25 mouse cellular contexts compared by ENCODE assay signal in the genomic region with DNA sequence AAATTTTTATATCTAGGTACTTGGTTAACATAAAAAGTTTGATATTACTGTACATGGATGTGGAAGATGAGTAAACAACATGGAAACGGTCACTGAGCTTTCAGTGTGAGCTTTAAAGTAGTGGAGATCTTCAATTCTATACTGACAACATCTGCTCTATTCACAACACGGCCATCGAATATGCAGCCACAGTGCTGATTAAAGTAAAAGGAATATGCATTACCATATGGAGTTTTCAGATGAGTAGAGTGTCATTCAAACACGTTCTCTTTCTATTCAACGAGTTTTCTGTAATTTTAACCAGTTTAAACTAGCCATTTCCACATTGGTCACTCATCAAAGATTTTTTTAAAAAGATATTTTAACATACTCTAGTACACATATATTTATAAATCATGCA. TPM values are rescaled to one million over a fixed set of nuclear protein-coding genes. Genes with fewer than 3 reads are reported as not detected.
A peak's percentile ranks its signal among the peaks of the same experiment; 100 is the strongest.
DNase-seq lines count a peak whose midpoint lies in the region; ATAC-seq and TF ChIP-seq lines count a peak whose summit lies in the region.
"Had no signal": no experiment of that assay in that cellular context is flagged by ENCODE, and none has a peak within 500 bp of the region (broad histone marks: within the 10 kb centered on the region; RNA-seq: fewer than 3 reads in every experiment).

No protein-coding gene starts in this region.

- peak; percentile 58 for DNase-seq in forebrain, embryonic 14.5 days (ENCODE audit: low spot score)
- DNase-seq in forebrain, embryonic 11.5 days (ENCODE audit: low spot score), result no peak
- DNase-seq in layer of hippocampus, adult 2 months (ENCODE audit: low spot score in 2 of 2), result no peak
- DNase-seq in layer of hippocampus, adult 11-12 months (ENCODE audit: low spot score), result no peak
- DNase-seq: adrenal gland, adult 8-10 months; adrenal gland, postnatal 14 days; adrenal gland, postnatal 36 days; B cell, adult 2 months; cerebellum, adult 11 months; cerebellum, adult 18-20 months; cerebellum, adult 8-10 months; cerebellum, adult 9-11 months; cerebellum, postnatal 14 days; cerebellum, postnatal 36 days; embryo, embryonic 11 days had no signal

- H3K4me2 ChIP-seq in forebrain, embryonic 14.5 days (ENCODE audit: low read length), result no peak overlapping the region
- no peak overlapping the region for H3K4me2 ChIP-seq in forebrain, embryonic 11.5 days (ENCODE audit: low read depth, low read length, severe bottlenecking)
- no peak overlapping the region for H3K4me2 ChIP-seq in forebrain, embryonic 16.5 days (ENCODE audit: low read length)
- no peak overlapping the region for H3K4me2 ChIP-seq in forebrain, embryonic 13.5 days
- H3K4me2 ChIP-seq: embryonic facial prominence, embryonic 13.5 days; embryonic facial prominence, embryonic 15.5 days had no signal

- H3K9ac ChIP-seq in forebrain, embryonic 14.5 days (ENCODE audit: low read length), result no peak overlapping the region
- H3K9ac ChIP-seq in forebrain, embryonic 11.5 days (ENCODE audit: low read length), result no peak overlapping the region
- H3K9ac ChIP-seq in forebrain, embryonic 16.5 days (replicated peaks; ENCODE audit: low read depth, low read length), result no peak overlapping the region
- no peak overlapping the region for H3K9ac ChIP-seq in forebrain, embryonic 13.5 days
- H3K9ac ChIP-seq: embryonic facial prominence, embryonic 13.5 days; embryonic facial prominence, embryonic 15.5 days had no signal

- no peaks in the 10 kb centered on the region for H3K9me3 ChIP-seq in forebrain, embryonic 14.5 days (replicated peaks; ENCODE audit: control insufficient read depth, low read length)
- H3K9me3 ChIP-seq in forebrain, embryonic 11.5 days (ENCODE audit: control insufficient read depth, low read length), result no peaks in the 10 kb centered on the region
- no peaks in the 10 kb centered on the region for H3K9me3 ChIP-seq in forebrain, embryonic 16.5 days (ENCODE audit: control insufficient read depth, low read length)
- no peaks in the 10 kb centered on the region for H3K9me3 ChIP-seq in forebrain, embryonic 13.5 days (replicated peaks)
- H3K9me3 ChIP-seq: embryonic facial prominence, embryonic 13.5 days; embryonic facial prominence, embryonic 15.5 days; G1E had no signal

- H3K27me3 ChIP-seq in forebrain, embryonic 14.5 days (replicated peaks; ENCODE audit: control insufficient read depth, insufficient read depth, low read length), result no peaks in the 10 kb centered on the region
- no peaks in the 10 kb centered on the region for H3K27me3 ChIP-seq in forebrain, embryonic 11.5 days (ENCODE audit: control insufficient read depth, insufficient read depth, low read length)
- no peaks in the 10 kb centered on the region for H3K27me3 ChIP-seq in forebrain, embryonic 16.5 days (replicated peaks; ENCODE audit: control insufficient read depth, insufficient read depth, low read length)
- H3K27me3 ChIP-seq in forebrain, embryonic 13.5 days, result no peaks in the 10 kb centered on the region
- H3K27me3 ChIP-seq: CH12.LX; embryonic facial prominence, embryonic 13.5 days; embryonic facial prominence, embryonic 15.5 days; Patski had no signal

- H3K4me3 ChIP-seq in forebrain, embryonic 14.5 days (ENCODE audit: low read depth, low read length), result no peak overlapping the region
- no peak overlapping the region for H3K4me3 ChIP-seq in forebrain, embryonic 11.5 days (ENCODE audit: low read depth, low read length)
- H3K4me3 ChIP-seq in forebrain, embryonic 16.5 days (replicated peaks; ENCODE audit: low read length), result no peak overlapping the region
- no peak overlapping the region for H3K4me3 ChIP-seq in forebrain, embryonic 13.5 days
- H3K4me3 ChIP-seq in layer of hippocampus, adult 2 months, result no peak overlapping the region
- H3K4me3 ChIP-seq: embryonic facial prominence, embryonic 13.5 days; embryonic facial prominence, embryonic 15.5 days; erythroblast, embryonic 14.5 days had no signal

- WGBS in forebrain, embryonic 14.5 days, result 40% methylated on average over 5 of the region's 5 CpGs
- WGBS in forebrain, embryonic 11.5 days, result 74% methylated on average over 5 of the region's 5 CpGs
- WGBS in forebrain, embryonic 16.5 days, result 31% methylated on average over 5 of the region's 5 CpGs
- WGBS in forebrain, embryonic 13.5 days, result 43% methylated on average over 5 of the region's 5 CpGs

- no peak for TF ChIP-seq CTCF in layer of hippocampus, adult 2 months (conservative IDR thresholded peaks at IDR 0.05)

- H3K27ac ChIP-seq in forebrain, embryonic 14.5 days (ENCODE audit: low read depth, low read length), result no peak overlapping the region
- H3K27ac ChIP-seq in forebrain, embryonic 11.5 days (ENCODE audit: low read depth, low read length), result no peak overlapping the region
- no peak overlapping the region for H3K27ac ChIP-seq in forebrain, embryonic 16.5 days (ENCODE audit: low read length)
- H3K27ac ChIP-seq in forebrain, embryonic 13.5 days, result no peak overlapping the region
- H3K27ac ChIP-seq in layer of hippocampus, adult 2 months, result peak overlapping the region; percentile 70; the same call in 1 of the 2 replicates
- H3K27ac ChIP-seq: embryonic facial prominence, embryonic 13.5 days; embryonic facial prominence, embryonic 15.5 days had no signal

- ATAC-seq in forebrain, embryonic 14.5 days, result peak; percentile 63
- ATAC-seq in forebrain, embryonic 11.5 days (replicated peaks; ENCODE audit: low FRiP score), result no peak
- peak; percentile 49 for ATAC-seq in forebrain, embryonic 16.5 days
- no peak for ATAC-seq in forebrain, embryonic 13.5 days
- ATAC-seq: activated CD4-positive, CD25-positive, alpha-beta regulatory T cell, adult 4 months; CD4-positive, CD25-positive, alpha-beta regulatory T cell, adult 4 months; Patski had no signal

- H3K4me1 ChIP-seq in forebrain, embryonic 14.5 days (ENCODE audit: control insufficient read depth, insufficient read depth, low read length), result peaks cover 24% of the 10 kb centered on the region
- peaks cover 7% of the 10 kb centered on the region for H3K4me1 ChIP-seq in forebrain, embryonic 11.5 days (replicated peaks; ENCODE audit: control insufficient read depth, insufficient read depth, low read length)
- H3K4me1 ChIP-seq in forebrain, embryonic 16.5 days (replicated peaks; ENCODE audit: control insufficient read depth, insufficient read depth, low read length), result peaks cover 27% of the 10 kb centered on the region
- H3K4me1 ChIP-seq in forebrain, embryonic 13.5 days, result peaks cover 36% of the 10 kb centered on the region
- H3K4me1 ChIP-seq: embryonic facial prominence, embryonic 15.5 days had no signal

- H3K36me3 ChIP-seq in forebrain, embryonic 14.5 days (ENCODE audit: control insufficient read depth, insufficient read depth, low read length), result no peaks in the 10 kb centered on the region
- no peaks in the 10 kb centered on the region for H3K36me3 ChIP-seq in forebrain, embryonic 11.5 days (ENCODE audit: control insufficient read depth, insufficient read depth, low read length)
- no peaks in the 10 kb centered on the region for H3K36me3 ChIP-seq in forebrain, embryonic 16.5 days (ENCODE audit: control insufficient read depth, insufficient read depth)
- no peaks in the 10 kb centered on the region for H3K36me3 ChIP-seq in forebrain, embryonic 13.5 days (ENCODE audit: poor library complexity, severe bottlenecking)
- H3K36me3 ChIP-seq: embryonic facial prominence, embryonic 13.5 days; embryonic facial prominence, embryonic 15.5 days had no signal

RNA-seq across cellular contexts. Expression of gene Ddhd1, which starts 15.1 kb away (rescaled TPM):
- 15.5 and 17.9 TPM in 2 replicates for polyA plus RNA-seq in forebrain, embryonic 14.5 days (2014; fragmentation: Nextera tagmentation; extraction: Ambion mirVana)
- 12.7 and 13.1 TPM in 2 replicates for polyA plus RNA-seq in forebrain, embryonic 11.5 days (2014; fragmentation: Nextera tagmentation; extraction: Ambion mirVana)
- polyA plus RNA-seq in forebrain, embryonic 16.5 days (2015; fragmentation: Nextera tagmentation; extraction: Ambion mirVana), result 16.8 and 18.2 TPM in 2 replicates
- 12.4 and 13.4 TPM in 2 replicates for polyA plus RNA-seq in forebrain, embryonic 13.5 days (2015; fragmentation: Nextera tagmentation; extraction: Ambion mirVana)
- 10 to 100 TPM; 74.9 to 90.7 TPM for total RNA-seq in layer of hippocampus, adult 2 months (2021)

Comparison
In these comparisons a context has a peak if more than half of its experiments do, and no peak if none do; other contexts are left out.
1. ATAC-seq: peak in forebrain, embryonic 14.5 days (single experiment) and forebrain, embryonic 16.5 days (single experiment); none in forebrain, embryonic 11.5 days (single experiment) and forebrain, embryonic 13.5 days (single experiment).